Mouse (Mus musculus): Measurements from ENCODE around the gene Cd22.

GRCm38 (mm10) chr7:30884047-30884446 is 3.9 kb upstream of the Cd22 start:
- no peak for TF ChIP-seq POLR2A (IDR thresholded peaks at IDR 0.05; ENCODE audit: low read depth, low read length)
- TF ChIP-seq CTCF (conservative IDR thresholded peaks at IDR 0.05; ENCODE audit: insufficient read depth, insufficient read length, low read depth, low read length) = no peak

Measured in kidney, adult 2 months (tissue).